Mouse (Mus musculus) kidney, adult 2 months (tissue): ENCODE data around the gene Ptprs.

Experiments
- CTCF ChIP-seq: fragments of 200-500 bp; conservative IDR thresholded peaks from 2 replicates; pipeline ENCODE4 v1.5.1; 2011; ENCODE audit warnings: low read depth, mild to moderate bottlenecking, control low read depth, low read length, moderate library complexity, mixed read lengths; ENCODE audit not compliant: insufficient read depth, insufficient read length
- POLR2A ChIP-seq: fragments of 200-500 bp; IDR thresholded peaks from one replicate; pipeline ENCODE4 v1.6.1; 2011; ENCODE audit warnings: low read depth, low read length, control low read depth

DNA sequence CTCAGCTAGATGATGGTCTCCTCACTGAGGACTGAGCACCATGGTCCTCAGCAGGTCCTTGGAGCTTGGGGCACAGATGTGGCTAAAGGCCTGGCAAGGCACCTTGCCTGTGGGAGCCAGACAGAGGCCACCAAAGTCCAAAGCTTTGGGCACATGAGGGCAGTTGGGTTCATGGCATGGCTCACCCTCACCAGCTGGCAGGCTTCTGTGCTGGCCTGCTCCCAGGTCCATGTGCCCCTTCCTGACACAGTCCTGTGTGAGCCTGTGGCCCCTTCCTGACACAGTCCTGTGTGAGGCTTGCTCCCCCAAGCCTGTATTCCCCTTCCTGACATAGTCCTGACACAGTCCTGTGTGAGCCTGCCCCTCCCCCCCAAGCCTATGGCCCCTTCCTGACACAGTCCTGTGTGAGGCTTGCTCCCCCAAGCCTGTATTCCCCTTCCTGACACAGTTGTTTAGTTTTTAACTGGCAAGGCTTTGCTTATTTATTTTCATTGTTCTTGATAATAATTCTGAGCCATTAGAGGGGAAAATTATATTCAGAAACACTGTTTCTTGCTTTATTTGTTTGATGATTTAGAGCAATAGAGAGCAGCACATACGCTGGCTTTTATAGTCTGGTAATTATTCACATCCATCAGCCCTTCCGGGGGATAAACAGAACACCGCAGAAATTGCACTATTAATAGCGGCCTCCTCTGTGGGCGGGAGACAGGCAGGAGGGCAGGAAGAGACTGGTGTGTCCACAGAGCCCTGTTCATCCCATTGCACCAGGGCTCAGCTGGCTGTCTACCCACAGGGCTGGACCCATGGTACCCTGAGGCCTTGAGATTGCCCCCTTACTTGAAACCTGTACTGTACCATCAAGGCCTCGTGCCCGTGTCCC lies 110.3 kb downstream of the Ptprs start:
- no peak for TF ChIP-seq POLR2A
- TF ChIP-seq CTCF = no peak
